8 mouse cellular contexts compared by ENCODE assay signal in genomic region chr3:37643411-37643810, GRCm38 (mm10). TPM values are rescaled to one million over a fixed set of nuclear protein-coding genes. Genes with fewer than 3 reads are reported as not detected.
A peak's percentile ranks its signal among the peaks of the same experiment; 100 is the strongest.
DNase-seq lines count a peak whose midpoint lies in the region; ATAC-seq and TF ChIP-seq lines count a peak whose summit lies in the region.

No protein-coding gene starts in this region.

- TF ChIP-seq CTCF in kidney, adult 2 months (conservative IDR thresholded peaks at IDR 0.05; ENCODE audit: insufficient read depth, insufficient read length, low read depth, low read length): no peak
- no peak for TF ChIP-seq CTCF in G1E (IDR thresholded peaks at IDR 0.05; ENCODE audit: low read depth, low read length)
- TF ChIP-seq CTCF in forebrain, postnatal 0 days (IDR thresholded peaks at IDR 0.05; ENCODE audit: low read depth): no peak

- H3K27me3 ChIP-seq in kidney, adult 2 months (replicated peaks; ENCODE audit: control insufficient read depth, insufficient read depth, low read length): no peaks in the 10 kb centered on the region
- H3K27me3 ChIP-seq in G1E (ENCODE audit: insufficient read depth, low read length): no peaks in the 10 kb centered on the region
- H3K27me3 ChIP-seq in forebrain, postnatal 0 days (ENCODE audit: insufficient read depth, low read length): no peaks in the 10 kb centered on the region
- H3K27me3 ChIP-seq in midbrain, embryonic 10.5 days (ENCODE audit: low read depth, poor library complexity, severe bottlenecking): peaks cover 38% of the 10 kb centered on the region

- H3K4me2 ChIP-seq in forebrain, postnatal 0 days (ENCODE audit: low read depth): peak overlapping the region; percentile 80; the same call in 1 of the 2 replicates

- no peak overlapping the region for H3K9ac ChIP-seq in forebrain, postnatal 0 days

- 73% methylated on average over 13 of the region's 13 CpGs for WGBS in kidney, adult 2 months
- WGBS in forebrain, postnatal 0 days: 84% methylated on average over 13 of the region's 13 CpGs
- 88% methylated on average over 13 of the region's 13 CpGs for WGBS in midbrain, embryonic 10.5 days

- TF ChIP-seq POLR2A in kidney, adult 2 months (IDR thresholded peaks at IDR 0.05; ENCODE audit: low read depth, low read length): no peak

- H3K9me3 ChIP-seq in G1E (replicated peaks): no peaks in the 10 kb centered on the region
- H3K9me3 ChIP-seq in forebrain, postnatal 0 days (ENCODE audit: low read length): no peaks in the 10 kb centered on the region
- no peaks in the 10 kb centered on the region for H3K9me3 ChIP-seq in midbrain, embryonic 10.5 days (replicated peaks)

- peak overlapping the region; percentile 44; the same call in 1 of the 2 replicates for H3K27ac ChIP-seq in kidney, adult 2 months (ENCODE audit: insufficient read depth, low read depth, low read length)
- no peak overlapping the region for H3K27ac ChIP-seq in forebrain, postnatal 0 days (ENCODE audit: low read depth, low read length)
- peak overlapping the region; percentile 92 for H3K27ac ChIP-seq in midbrain, embryonic 10.5 days (replicated peaks)

- no peak for ATAC-seq in G1E (ENCODE audit: extremely low read depth, insufficient number of reproducible peaks, low FRiP score, poor library complexity, severe bottlenecking)
- no peak for ATAC-seq in forebrain, postnatal 0 days

- DNase-seq in kidney, adult 2 months: no peak
- DNase-seq in kidney, adult 8-10 months: no peak
- no peak for DNase-seq in G1E (ENCODE audit: low spot score)
- no peak for DNase-seq in forebrain, postnatal 0 days
- DNase-seq in midbrain, embryonic 10.5 days (ENCODE audit: low spot score): no peak
- no peak for DNase-seq in B cell, adult 2 months
- DNase-seq in gastrocnemius, adult 8-10 months (ENCODE audit: low spot score in 2 of 2): no peak
- no peak for DNase-seq in right cerebral cortex, postnatal 4 days

- peak overlapping the region; percentile 37 for H3K4me3 ChIP-seq in kidney, adult 2 months (ENCODE audit: insufficient read depth, low read depth, low read length)
- peak overlapping the region; percentile 33; the same call in 1 of the 2 replicates for H3K4me3 ChIP-seq in G1E (ENCODE audit: low read depth, low read length)
- H3K4me3 ChIP-seq in forebrain, postnatal 0 days (ENCODE audit: low read depth, low read length): no peak overlapping the region
- H3K4me3 ChIP-seq in midbrain, embryonic 10.5 days: peak overlapping the region; percentile 80

- H3K36me3 ChIP-seq in kidney, adult 2 months (ENCODE audit: control insufficient read depth, insufficient read depth, low read length): peaks cover 1% of the 10 kb centered on the region; the same call in 1 of the 2 replicates
- peaks cover 57% of the 10 kb centered on the region for H3K36me3 ChIP-seq in G1E (replicated peaks)
- peaks cover 16% of the 10 kb centered on the region for H3K36me3 ChIP-seq in forebrain, postnatal 0 days (ENCODE audit: insufficient read depth)
- H3K36me3 ChIP-seq in midbrain, embryonic 10.5 days: peaks cover 39% of the 10 kb centered on the region

- H3K4me1 ChIP-seq in kidney, adult 2 months (ENCODE audit: control insufficient read depth, insufficient read depth, low read length): no peaks in the 10 kb centered on the region
- peaks cover 30% of the 10 kb centered on the region for H3K4me1 ChIP-seq in G1E (ENCODE audit: insufficient read depth, low read depth, low read length)
- peaks cover 4% of the 10 kb centered on the region; the same call in 1 of the 2 replicates for H3K4me1 ChIP-seq in forebrain, postnatal 0 days (ENCODE audit: insufficient read depth)
- H3K4me1 ChIP-seq in midbrain, embryonic 10.5 days: peaks cover 37% of the 10 kb centered on the region

RNA-seq across cellular contexts. Expression of gene Spry1, which starts 3.7 kb away (rescaled TPM):
- 47.3 and 50.2 TPM in 2 replicates for polyA plus RNA-seq in kidney, adult 2 months (2012; rRNA removed)
- total RNA-seq in G1E (2014; fragmentation: Nextera tagmentation): 28.4 and 35.5 TPM in 2 replicates
- total RNA-seq in G1E (2017): 3.9 and 4.2 TPM in 2 replicates
- 4.8 and 5.7 TPM in 2 replicates for polyA plus RNA-seq in G1E (2012)
- 21.8 and 26.4 TPM in 2 replicates for total RNA-seq in forebrain, postnatal 0 days (2014; rRNA removed)
- polyA plus RNA-seq in forebrain, postnatal 0 days (2015; fragmentation: Nextera tagmentation; extraction: Ambion mirVana): 7.2 and 7.8 TPM in 2 replicates
- 18.2 and 19.6 TPM in 2 replicates for polyA plus RNA-seq in midbrain, embryonic 10.5 days (2016; fragmentation: Nextera tagmentation; extraction: Ambion mirVana)
- total RNA-seq in gastrocnemius, adult 8-10 months (2022): 10 to 100 TPM; 10.9 to 18.4 (median 12.4) TPM
